Mouse (Mus musculus) bone marrow, adult 2 months (tissue): ENCODE results near the gene Entpd8.

Experiments
- CTCF ChIP-seq: fragments of 200-500 bp; IDR thresholded peaks from 2 replicates; pipeline ENCODE4 v1.5.1; 2011; ENCODE audit warnings: low read length, control low read depth; ENCODE audit not compliant: control insufficient read depth, insufficient read depth
- POLR2A ChIP-seq: fragments of 200-500 bp; IDR thresholded peaks from 2 replicates; pipeline ENCODE4 v1.6.1; 2011; ENCODE audit warnings: low read depth, mild to moderate bottlenecking, control low read depth, low read length, borderline replicate concordance; ENCODE audit not compliant: control insufficient read depth

DNA sequence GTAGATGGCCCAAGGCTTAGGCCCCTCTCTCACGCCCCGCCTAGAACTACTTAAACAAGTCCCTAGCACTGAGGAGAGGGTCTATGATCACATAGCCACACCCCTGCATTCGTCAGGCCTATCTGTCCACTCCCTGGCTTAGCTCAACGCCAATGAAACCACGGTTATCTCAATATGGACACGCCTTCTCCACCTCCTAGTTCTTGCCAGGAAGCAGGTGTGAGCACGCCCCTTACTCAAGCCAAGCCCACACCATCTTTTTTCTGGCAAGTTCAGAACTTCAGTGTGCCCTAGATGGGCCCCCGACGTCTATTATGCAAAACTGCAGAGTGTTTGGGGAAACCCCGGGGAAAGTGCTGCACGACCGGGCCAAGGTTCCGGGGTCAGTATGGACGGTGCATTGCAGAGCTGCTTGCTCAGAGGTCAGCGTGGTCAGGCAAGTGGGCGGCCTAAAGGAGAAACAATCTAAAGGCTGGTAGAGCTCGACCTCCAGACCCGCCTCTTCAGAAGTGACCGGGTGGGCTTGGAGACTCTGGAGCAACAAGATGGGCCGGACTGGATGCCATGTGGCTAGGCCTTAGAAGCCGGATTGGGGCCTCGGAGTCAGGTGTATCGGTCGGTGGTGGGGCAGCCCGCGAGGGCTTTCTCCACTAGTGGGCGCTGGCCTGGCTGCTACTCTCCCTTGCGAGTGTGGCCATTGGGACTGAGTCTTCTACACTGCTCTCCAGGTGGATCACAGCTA, 15.2 kb downstream of the Entpd8 start, which contains the start of gene Noxa1:
- TF ChIP-seq CTCF (peak; percentile 13; the same call in 1 of the 2 replicates), POLR2A (no peak)
